Mouse (Mus musculus): ENCODE data around the gene Selenon. TPM values are rescaled to one million over a fixed set of nuclear protein-coding genes. Genes with fewer than 3 reads are reported as not detected.

The Selenon gene
- polyA plus RNA-seq, 1 experiment from 2014 or later, result 25.1 TPM

GRCm38 (mm10) chr4:134572449-134573300, 20.7 kb upstream of the Selenon start:
- ATAC-seq, result no peak
- Histone ChIP-seq H3K27ac (no peak overlapping the region), H3K27me3 (replicated peaks) (no peaks in the 10 kb centered on the region), H3K9ac (no peak overlapping the region), H3K36me3 (no peaks in the 10 kb centered on the region), H3K4me2 (replicated peaks) (no peak overlapping the region), H3K4me3 (replicated peaks) (no peak overlapping the region), H3K9me3 (no peaks in the 10 kb centered on the region), H3K4me1 (replicated peaks) (no peaks in the 10 kb centered on the region; the same call in 1 of the 2 replicates)
- WGBS, result 69% methylated on average over 24 of the region's 24 CpGs

GRCm38 (mm10) chr4:134570704-134571451, 18.9 kb upstream of the Selenon start:
- H3K9me3 ChIP-seq, result no peaks in the 10 kb centered on the region
- H3K4me3 ChIP-seq (replicated peaks), result no peak overlapping the region
- no peaks in the 10 kb centered on the region for H3K27me3 ChIP-seq (replicated peaks)
- H3K9ac ChIP-seq, result no peak overlapping the region
- no peak overlapping the region for H3K27ac ChIP-seq
- no peaks in the 10 kb centered on the region; the same call in 1 of the 2 replicates for H3K4me1 ChIP-seq (replicated peaks)
- WGBS, result 78% methylated on average over 14 of the region's 14 CpGs
- no peak overlapping the region for H3K4me2 ChIP-seq (replicated peaks)
- ATAC-seq, result no peak
- H3K36me3 ChIP-seq, result no peaks in the 10 kb centered on the region

GRCm38 (mm10) chr4:134569831-134570230, 17.9 kb upstream of the Selenon start:
- H3K36me3 ChIP-seq, result no peaks in the 10 kb centered on the region
- no peaks in the 10 kb centered on the region; the same call in 1 of the 2 replicates for H3K4me1 ChIP-seq (replicated peaks)
- 76% methylated on average over 8 of the region's 8 CpGs for WGBS
- no peak overlapping the region for H3K4me2 ChIP-seq (replicated peaks)
- no peak overlapping the region for H3K4me3 ChIP-seq (replicated peaks)
- no peak overlapping the region for H3K9ac ChIP-seq
- no peaks in the 10 kb centered on the region for H3K9me3 ChIP-seq
- no peak overlapping the region for H3K27ac ChIP-seq
- no peak for ATAC-seq
- no peaks in the 10 kb centered on the region for H3K27me3 ChIP-seq (replicated peaks)

GRCm38 (mm10) chr4:134569205-134569604, 17.2 kb upstream of the Selenon start:
- H3K36me3 ChIP-seq, result no peaks in the 10 kb centered on the region
- ATAC-seq, result no peak
- H3K4me2 ChIP-seq (replicated peaks), result no peak overlapping the region
- no peaks in the 10 kb centered on the region for H3K9me3 ChIP-seq
- no peaks in the 10 kb centered on the region for H3K27me3 ChIP-seq (replicated peaks)
- no peaks in the 10 kb centered on the region; the same call in 1 of the 2 replicates for H3K4me1 ChIP-seq (replicated peaks)
- 80% methylated on average over 6 of the region's 6 CpGs for WGBS
- no peak overlapping the region for H3K9ac ChIP-seq
- H3K27ac ChIP-seq, result no peak overlapping the region
- H3K4me3 ChIP-seq (replicated peaks), result no peak overlapping the region

GRCm38 (mm10) chr4:134567377-134568226, 15.6 kb upstream of the Selenon start:
- Histone ChIP-seq H3K27me3 (replicated peaks) (no peaks in the 10 kb centered on the region), H3K36me3 (no peaks in the 10 kb centered on the region), H3K27ac (no peak overlapping the region), H3K4me2 (replicated peaks) (0 out of 2 replicates have a peak overlapping the region, but pooled peaks have one; percentile 11), H3K9me3 (no peaks in the 10 kb centered on the region), H3K9ac (no peak overlapping the region), H3K4me3 (replicated peaks) (no peak overlapping the region), H3K4me1 (replicated peaks) (no peaks in the 10 kb centered on the region; the same call in 1 of the 2 replicates)
- ATAC-seq, result peak; percentile 41; the same call in 1 of the 2 replicates
- WGBS, result 32% methylated on average over 19 of the region's 19 CpGs

- H3K9me3 ChIP-seq, result no peaks in the 10 kb centered on the region
- H3K36me3 ChIP-seq, result no peaks in the 10 kb centered on the region
- no peak overlapping the region for H3K9ac ChIP-seq
- no peaks in the 10 kb centered on the region; the same call in 1 of the 2 replicates for H3K4me1 ChIP-seq (replicated peaks)
- ATAC-seq, result no peak
- H3K27me3 ChIP-seq (replicated peaks), result no peaks in the 10 kb centered on the region
- H3K4me2 ChIP-seq (replicated peaks), result no peak overlapping the region
- no peak overlapping the region for H3K4me3 ChIP-seq (replicated peaks)
- 82% methylated on average over 6 of the region's 6 CpGs for WGBS
- no peak overlapping the region for H3K27ac ChIP-seq
Observed at GRCm38 (mm10) chr4:134564093-134564492, 12.1 kb upstream of the Selenon start.

- ATAC-seq, result no peak
- no peak overlapping the region for H3K4me2 ChIP-seq (replicated peaks)
- no peak overlapping the region for H3K9ac ChIP-seq
- H3K4me1 ChIP-seq (replicated peaks), result no peaks in the 10 kb centered on the region; the same call in 1 of the 2 replicates
- no peaks in the 10 kb centered on the region for H3K9me3 ChIP-seq
- H3K36me3 ChIP-seq, result no peaks in the 10 kb centered on the region
- no peak overlapping the region for H3K4me3 ChIP-seq (replicated peaks)
- H3K27me3 ChIP-seq (replicated peaks), result no peaks in the 10 kb centered on the region
- 83% methylated on average over 16 of the region's 16 CpGs for WGBS
- no peak overlapping the region for H3K27ac ChIP-seq
Observed at GRCm38 (mm10) chr4:134563624-134564023, 11.7 kb upstream of the Selenon start.

GRCm38 (mm10) chr4:134562014-134562413, 10.0 kb upstream of the Selenon start:
- H3K4me1 ChIP-seq (replicated peaks), result peaks cover 6% of the 10 kb centered on the region; the same call in 1 of the 2 replicates
- H3K27ac ChIP-seq, result no peak overlapping the region
- no peaks in the 10 kb centered on the region for H3K27me3 ChIP-seq (replicated peaks)
- H3K9me3 ChIP-seq, result no peaks in the 10 kb centered on the region
- no peak overlapping the region for H3K9ac ChIP-seq
- WGBS, result 89% methylated on average over 2 of the region's 2 CpGs
- no peak overlapping the region for H3K4me3 ChIP-seq (replicated peaks)
- no peak for ATAC-seq
- H3K4me2 ChIP-seq (replicated peaks), result no peak overlapping the region
- no peaks in the 10 kb centered on the region for H3K36me3 ChIP-seq

GRCm38 (mm10) chr4:134560699-134561098, 8.7 kb upstream of the Selenon start:
- Histone ChIP-seq H3K4me2 (replicated peaks) (no peak overlapping the region), H3K27me3 (replicated peaks) (no peaks in the 10 kb centered on the region), H3K4me3 (replicated peaks) (no peak overlapping the region), H3K27ac (no peak overlapping the region), H3K9ac (no peak overlapping the region), H3K4me1 (replicated peaks) (peaks cover 6% of the 10 kb centered on the region; the same call in 1 of the 2 replicates), H3K9me3 (no peaks in the 10 kb centered on the region), H3K36me3 (no peaks in the 10 kb centered on the region)
- ATAC-seq, result no peak
- WGBS, result 89% methylated on average over 8 of the region's 8 CpGs

GRCm38 (mm10) chr4:134559154-134559553, 7.2 kb upstream of the Selenon start:
- H3K27ac ChIP-seq, result no peak overlapping the region
- no peaks in the 10 kb centered on the region for H3K27me3 ChIP-seq (replicated peaks)
- H3K4me1 ChIP-seq (replicated peaks), result peaks cover 6% of the 10 kb centered on the region; the same call in 1 of the 2 replicates
- ATAC-seq, result no peak
- no peak overlapping the region for H3K4me2 ChIP-seq (replicated peaks)
- no peaks in the 10 kb centered on the region for H3K36me3 ChIP-seq
- no peak overlapping the region for H3K4me3 ChIP-seq (replicated peaks)
- no peak overlapping the region for H3K9ac ChIP-seq
- WGBS, result 77% methylated on average over 7 of the region's 7 CpGs
- no peaks in the 10 kb centered on the region for H3K9me3 ChIP-seq

GRCm38 (mm10) chr4:134558570-134559113, 6.7 kb upstream of the Selenon start:
- H3K4me1 ChIP-seq (replicated peaks), result peaks cover 6% of the 10 kb centered on the region; the same call in 1 of the 2 replicates
- H3K4me2 ChIP-seq (replicated peaks), result no peak overlapping the region
- 58% methylated on average over 9 of the region's 9 CpGs for WGBS
- no peak overlapping the region for H3K9ac ChIP-seq
- no peaks in the 10 kb centered on the region for H3K27me3 ChIP-seq (replicated peaks)
- no peak for ATAC-seq
- H3K36me3 ChIP-seq, result no peaks in the 10 kb centered on the region
- H3K27ac ChIP-seq, result no peak overlapping the region
- no peaks in the 10 kb centered on the region for H3K9me3 ChIP-seq
- H3K4me3 ChIP-seq (replicated peaks), result no peak overlapping the region
